Mouse (Mus musculus) limb, embryonic 12.5 days (tissue): ENCODE measurements around the gene Cd9. TPM values are rescaled to one million over a fixed set of nuclear protein-coding genes. Genes with fewer than 3 reads are reported as not detected.

Experiments
- ATAC-seq: fragments of 200-750 bp; cut with Nextera tagmentation; 2 replicates; pipeline ENCODE4 v1.8.0; 2017; ENCODE audit warnings: low read depth, moderate TSS enrichment; ENCODE audit not compliant: insufficient number of reproducible peaks, insufficient read depth, low FRiP score, low TSS enrichment
- H3K27ac ChIP-seq: fragments of 300-500 bp; sonication (generic); 2 replicates; pipeline ENCODE4 v1.5.1; 2016; ENCODE audit warnings: mild to moderate bottlenecking, moderate library complexity
- H3K27me3 ChIP-seq: fragments of 300-500 bp; sonication (generic); 2 replicates; pipeline ENCODE4 v1.6.1; 2016; ENCODE audit warnings: mild to moderate bottlenecking, moderate library complexity
- H3K36me3 ChIP-seq: fragments of 300-500 bp; sonication (generic); 2 replicates; pipeline ENCODE4 v1.6.1; 2016; ENCODE audit warnings: mild to moderate bottlenecking, moderate library complexity
- H3K4me1 ChIP-seq: fragments of 300-500 bp; sonication (generic); replicated peaks from 2 replicates; pipeline ENCODE4 v1.6.1; 2016
- H3K4me2 ChIP-seq: fragments of 300-500 bp; sonication (generic); 2 replicates; pipeline ENCODE4 v1.6.1; 2016; ENCODE audit warnings: mild to moderate bottlenecking, moderate library complexity
- H3K4me3 ChIP-seq: fragments of 300-500 bp; sonication (generic); replicated peaks from 2 replicates; pipeline ENCODE4 v1.5.1; 2016; ENCODE audit warnings: mild to moderate bottlenecking
- H3K9ac ChIP-seq: fragments of 300-500 bp; sonication (generic); replicated peaks from 2 replicates; pipeline ENCODE4 v1.6.1; 2016; ENCODE audit warnings: mild to moderate bottlenecking, moderate library complexity
- H3K9me3 ChIP-seq: fragments of 300-500 bp; sonication (generic); 2 replicates; pipeline ENCODE4 v1.6.1; 2016; ENCODE audit warnings: mild to moderate bottlenecking, moderate library complexity
- WGBS: fragments of 180-500 bp; shearing (Covaris S2); methylation state at CpG from one replicate; pipeline ENCODE4 v1.1.7; 2016; 5-methylcytosine and 5-hydroxymethylcytosine counted together
- polyA plus RNA-seq: library from polyadenylated mRNA; unstranded; fragments of >200 nt; fragmentation: Nextera tagmentation; extraction: Ambion mirVana; gene quantifications from 2 replicates; pipeline ENCODE4 v1.2.1, GENCODE M21; 2016

Cd9 gene
- polyA plus RNA-seq, 1 experiment from 2014 or later: 65.5 TPM

DNA sequence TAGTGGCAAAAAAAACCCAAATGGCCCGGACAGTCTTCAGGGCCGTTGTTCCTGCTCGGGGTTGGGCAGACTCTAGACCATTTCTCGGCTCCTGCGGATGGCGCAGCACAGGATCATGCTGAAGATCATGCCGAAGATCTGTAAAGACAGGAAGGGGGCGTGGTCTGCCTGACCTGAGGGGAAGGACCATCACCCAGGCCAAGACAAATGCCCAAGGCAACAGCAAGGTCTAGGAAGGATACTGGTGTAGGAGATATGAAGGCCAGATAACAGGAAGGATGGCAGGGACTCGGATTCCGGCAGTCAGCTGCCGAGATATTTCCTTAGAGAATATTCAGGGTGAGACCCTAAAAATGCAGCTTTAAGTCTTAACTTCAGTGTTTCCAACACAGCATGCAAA lies 34.0 kb downstream of the Cd9 start:
- ATAC-seq: no peak
- WGBS: 84% methylated on average over 11 of the region's 11 CpGs

DNA sequence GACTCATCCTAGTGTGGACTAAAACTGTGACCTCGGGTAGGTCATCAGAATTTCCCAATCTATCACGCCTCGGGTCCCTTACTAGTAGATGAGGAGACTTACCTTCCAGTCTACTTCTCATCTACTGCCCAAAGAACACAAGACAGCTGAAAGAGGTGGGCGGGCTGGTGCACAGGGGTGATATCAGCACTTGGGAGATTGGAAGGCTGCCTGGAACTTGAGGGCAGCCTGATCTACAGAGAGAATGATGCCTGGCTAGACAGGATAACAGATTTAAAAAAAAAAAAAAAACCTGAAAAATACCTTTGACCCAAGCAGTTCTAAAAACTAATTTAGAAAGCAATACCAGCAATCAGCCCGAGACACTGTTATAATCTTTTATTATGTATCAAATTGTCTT lies 34.7 kb downstream of the Cd9 start:
- Histone ChIP-seq H3K27ac (no peak overlapping the region), H3K4me1 (peaks cover 21% of the 10 kb centered on the region), H3K9me3 (no peaks in the 10 kb centered on the region), H3K27me3 (no peaks in the 10 kb centered on the region), H3K4me3 (no peak overlapping the region), H3K4me2 (no peak overlapping the region), H3K9ac (no peak overlapping the region), H3K36me3 (peaks cover 11% of the 10 kb centered on the region; the same call in 1 of the 2 replicates)
- no peak for ATAC-seq
- 90% methylated on average over 5 of the region's 5 CpGs for WGBS

More for the DNA sequence above, 34.0 kb downstream of the Cd9 start:
- Histone ChIP-seq H3K9me3 (no peaks in the 10 kb centered on the region), H3K4me2 (no peak overlapping the region), H3K27me3 (no peaks in the 10 kb centered on the region), H3K9ac (no peak overlapping the region), H3K4me1 (peaks cover 16% of the 10 kb centered on the region), H3K4me3 (no peak overlapping the region), H3K36me3 (peaks cover 11% of the 10 kb centered on the region; the same call in 1 of the 2 replicates), H3K27ac (no peak overlapping the region)

DNA sequence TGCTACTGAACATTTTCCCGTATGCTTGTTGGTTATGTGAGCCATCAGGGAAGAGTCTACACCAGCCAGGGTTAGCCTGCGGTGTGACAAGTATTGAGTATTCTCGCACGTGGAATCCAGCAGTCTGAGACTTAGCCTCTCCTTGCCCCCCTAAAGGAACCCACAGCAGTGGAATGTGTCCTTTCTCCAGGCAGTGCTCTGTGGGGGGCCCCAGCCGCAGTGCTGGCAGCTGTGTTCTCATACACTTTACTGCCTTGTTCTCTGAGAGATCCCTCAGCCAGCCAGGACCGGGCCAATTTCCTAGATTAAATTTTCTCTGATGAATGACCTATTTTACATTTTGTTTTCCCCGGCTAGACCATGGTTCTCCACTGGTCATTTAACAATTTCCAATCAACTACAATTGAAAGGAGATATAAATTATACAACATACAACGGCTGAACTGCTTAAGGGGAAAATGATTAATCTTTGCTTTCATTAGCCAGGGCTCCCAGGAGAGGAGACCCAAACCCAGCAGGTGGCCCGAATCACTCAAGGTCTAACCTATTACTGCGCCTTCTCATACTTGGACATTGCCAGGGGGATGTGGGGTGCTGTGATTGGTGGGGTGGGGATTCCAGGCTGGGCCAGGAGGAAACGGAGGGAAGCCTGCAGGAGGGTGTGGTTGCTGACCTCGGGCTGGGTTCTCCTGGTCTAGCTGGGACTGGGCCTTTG lies 38.6 kb downstream of the Cd9 start:
- ATAC-seq: peak; percentile 60; the same call in 1 of the 2 replicates
- 26% methylated on average over 12 of the region's 12 CpGs for WGBS

DNA sequence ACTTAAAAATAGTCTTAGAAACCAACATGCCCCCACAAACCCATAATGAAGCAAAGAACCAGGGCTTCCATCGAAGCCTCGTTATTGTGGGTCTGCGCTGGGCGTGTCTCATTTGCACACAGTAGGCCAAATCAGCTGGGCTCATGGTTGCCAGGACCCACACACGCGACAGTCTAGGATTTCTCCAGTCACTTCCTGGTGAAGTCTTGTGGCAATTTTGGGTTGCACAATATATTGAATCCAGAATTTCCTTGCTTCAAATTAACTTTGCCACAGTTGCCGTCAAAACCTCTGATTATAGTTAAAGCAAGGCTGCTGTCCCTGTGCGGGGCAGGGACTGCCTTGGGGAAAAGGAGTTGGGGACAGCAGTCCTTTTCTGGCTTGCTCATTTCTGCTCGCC lies 39.9 kb downstream of the Cd9 start:
- Histone ChIP-seq H3K4me3 (no peak overlapping the region), H3K4me1 (peaks cover 40% of the 10 kb centered on the region), H3K27ac (peak overlapping the region; percentile 12; the same call in 1 of the 2 replicates), H3K36me3 (no peaks in the 10 kb centered on the region), H3K27me3 (no peaks in the 10 kb centered on the region), H3K9me3 (no peaks in the 10 kb centered on the region), H3K4me2 (no peak overlapping the region), H3K9ac (no peak overlapping the region)
- no peak for ATAC-seq
- 75% methylated on average over 9 of the region's 9 CpGs for WGBS

More for the DNA sequence above, 38.6 kb downstream of the Cd9 start:
- peak overlapping the region; percentile 47; the same call in 1 of the 2 replicates for H3K27ac ChIP-seq
- H3K27me3 ChIP-seq: no peaks in the 10 kb centered on the region
- H3K9me3 ChIP-seq: no peaks in the 10 kb centered on the region
- no peak overlapping the region for H3K9ac ChIP-seq
- peaks cover 40% of the 10 kb centered on the region for H3K4me1 ChIP-seq
- no peak overlapping the region for H3K4me2 ChIP-seq
- H3K36me3 ChIP-seq: 0 out of 2 replicates have a peak, but pooled peaks cover 1% of the 10 kb centered on the region
- H3K4me3 ChIP-seq: no peak overlapping the region

DNA sequence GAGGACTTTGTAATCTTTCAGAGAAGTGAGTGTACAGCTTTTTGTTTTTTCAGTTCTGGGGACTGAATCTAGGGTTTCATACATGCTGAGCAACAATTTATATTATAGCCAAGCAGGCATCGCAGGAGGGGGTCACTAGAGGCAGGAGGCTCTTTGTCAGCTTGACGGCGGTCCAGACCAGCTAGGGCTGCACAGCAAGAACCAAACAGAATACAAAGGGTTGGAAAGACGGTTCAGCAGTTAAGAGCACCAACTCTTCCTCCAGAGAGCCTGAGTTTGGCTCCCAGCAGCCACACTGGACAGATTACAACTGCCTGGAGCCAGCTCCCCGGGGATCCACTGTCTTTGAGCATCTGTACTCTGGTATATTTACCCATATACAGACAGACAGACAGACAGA lies 40.3 kb downstream of the Cd9 start:
- no peaks in the 10 kb centered on the region for H3K9me3 ChIP-seq
- H3K9ac ChIP-seq: no peak overlapping the region
- H3K4me1 ChIP-seq: peaks cover 40% of the 10 kb centered on the region
- peak overlapping the region; percentile 12 for H3K27ac ChIP-seq
- H3K4me3 ChIP-seq: no peak overlapping the region
- no peaks in the 10 kb centered on the region for H3K36me3 ChIP-seq
- WGBS: 73% methylated on average over 5 of the region's 5 CpGs
- H3K27me3 ChIP-seq: no peaks in the 10 kb centered on the region
- H3K4me2 ChIP-seq: no peak overlapping the region
- ATAC-seq: no peak

DNA sequence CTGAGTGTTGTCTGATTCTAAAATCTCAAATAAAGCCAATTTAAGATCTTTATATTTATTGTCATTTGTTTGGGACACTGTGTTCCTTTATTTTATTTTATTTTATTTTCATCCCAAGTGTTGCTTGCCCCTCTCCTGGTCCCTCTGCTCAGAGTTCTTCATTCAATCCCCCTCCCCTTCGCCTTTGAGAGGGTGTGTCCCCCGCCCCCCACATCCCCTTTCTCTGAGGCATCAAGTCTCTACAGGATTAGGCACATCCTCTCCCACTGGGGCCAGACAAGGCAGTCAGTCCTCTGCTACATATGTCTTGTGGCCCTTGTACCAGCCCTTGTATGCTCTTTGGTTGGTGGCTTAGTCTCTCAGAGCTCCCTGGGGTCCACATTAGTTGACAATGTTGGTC lies 46.9 kb downstream of the Cd9 start:
- Histone ChIP-seq H3K27me3 (no peaks in the 10 kb centered on the region), H3K27ac (no peak overlapping the region), H3K36me3 (no peaks in the 10 kb centered on the region), H3K9ac (no peak overlapping the region), H3K4me2 (no peak overlapping the region), H3K9me3 (no peaks in the 10 kb centered on the region), H3K4me3 (no peak overlapping the region), H3K4me1 (peaks cover 11% of the 10 kb centered on the region)
- WGBS: 72% methylated on average over 2 of the region's 2 CpGs
- 0 out of 2 replicates have a peak, but pooled peaks have one; percentile 22 for ATAC-seq

DNA sequence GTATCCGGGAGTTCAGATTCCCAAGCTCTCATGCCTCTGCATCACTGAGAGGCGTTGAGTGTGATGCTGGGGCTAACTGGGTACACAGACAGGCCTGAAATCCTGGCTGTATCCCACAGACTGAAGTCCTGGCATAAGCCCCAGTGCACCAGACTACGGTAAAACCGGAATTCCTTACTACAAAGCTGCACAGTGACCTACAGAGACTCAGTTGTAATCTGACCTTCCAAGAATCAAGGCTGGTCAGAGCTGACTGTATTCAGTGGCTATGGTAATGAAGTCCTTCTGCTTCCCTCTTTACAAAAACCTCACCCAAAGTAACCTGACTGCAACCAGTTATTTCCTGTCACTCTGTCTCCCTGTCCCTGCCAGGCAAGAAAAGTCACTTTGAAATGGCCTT lies 47.4 kb downstream of the Cd9 start:
- 31% methylated on average over 4 of the region's 4 CpGs for WGBS
- Histone ChIP-seq H3K36me3 (no peaks in the 10 kb centered on the region), H3K4me1 (peaks cover 11% of the 10 kb centered on the region), H3K27ac (peak overlapping the region; percentile 72), H3K4me3 (no peak overlapping the region), H3K9ac (no peak overlapping the region), H3K9me3 (no peaks in the 10 kb centered on the region), H3K27me3 (no peaks in the 10 kb centered on the region), H3K4me2 (no peak overlapping the region)
- 0 out of 2 replicates have a peak, but pooled peaks have one; percentile 34 for ATAC-seq

DNA sequence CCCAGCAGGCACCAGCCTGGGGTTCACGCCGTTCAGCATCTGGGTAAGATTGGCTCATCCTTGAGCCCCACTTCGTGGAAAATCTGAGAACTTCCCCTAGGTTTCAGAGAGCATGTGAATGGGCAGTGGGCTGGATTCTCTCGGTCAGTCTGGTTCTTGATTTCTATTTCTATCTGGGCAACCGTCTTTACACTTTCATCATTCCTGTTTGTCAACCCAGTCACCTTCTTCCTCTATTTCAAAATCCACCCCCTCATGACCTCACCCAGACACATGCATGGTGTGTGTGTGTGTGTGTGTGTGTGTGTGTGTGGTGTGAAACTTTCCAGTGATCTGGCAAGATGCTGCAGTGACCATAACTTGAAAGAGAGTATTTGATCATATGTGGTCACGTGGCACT lies 49.2 kb downstream of the Cd9 start:
- Histone ChIP-seq H3K27me3 (no peaks in the 10 kb centered on the region), H3K4me2 (no peak overlapping the region), H3K4me3 (no peak overlapping the region), H3K27ac (no peak overlapping the region), H3K4me1 (peaks cover 11% of the 10 kb centered on the region), H3K9me3 (no peaks in the 10 kb centered on the region), H3K36me3 (no peaks in the 10 kb centered on the region), H3K9ac (no peak overlapping the region)
- 78% methylated on average over 6 of the region's 6 CpGs for WGBS
- ATAC-seq: no peak

DNA sequence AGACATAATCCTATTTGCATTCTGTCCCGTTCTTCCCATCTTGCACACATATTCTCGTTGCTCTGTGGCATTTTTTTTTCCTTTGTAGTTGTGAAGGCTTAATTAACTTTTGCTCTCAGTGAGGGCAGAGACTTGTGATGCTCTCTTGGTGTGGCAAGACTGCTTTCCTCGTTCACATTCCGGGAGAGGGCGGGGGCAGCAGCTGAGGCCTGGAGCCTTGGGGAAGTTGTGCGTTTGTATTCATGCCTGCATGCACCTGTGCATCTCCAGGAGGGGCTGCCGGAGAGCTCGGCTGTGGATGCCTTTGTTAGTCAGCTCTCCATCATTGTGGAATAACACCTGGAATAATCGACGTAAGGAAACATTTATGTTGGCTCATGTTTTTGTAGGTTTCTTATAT lies 52.0 kb downstream of the Cd9 start:
- H3K36me3 ChIP-seq: no peaks in the 10 kb centered on the region
- H3K4me1 ChIP-seq: peaks cover 8% of the 10 kb centered on the region
- H3K4me3 ChIP-seq: no peak overlapping the region
- ATAC-seq: no peak
- 58% methylated on average over 10 of the region's 10 CpGs for WGBS
- H3K4me2 ChIP-seq: no peak overlapping the region
- H3K9ac ChIP-seq: no peak overlapping the region
- H3K27me3 ChIP-seq: no peaks in the 10 kb centered on the region
- H3K9me3 ChIP-seq: no peaks in the 10 kb centered on the region
- H3K27ac ChIP-seq: no peak overlapping the region

DNA sequence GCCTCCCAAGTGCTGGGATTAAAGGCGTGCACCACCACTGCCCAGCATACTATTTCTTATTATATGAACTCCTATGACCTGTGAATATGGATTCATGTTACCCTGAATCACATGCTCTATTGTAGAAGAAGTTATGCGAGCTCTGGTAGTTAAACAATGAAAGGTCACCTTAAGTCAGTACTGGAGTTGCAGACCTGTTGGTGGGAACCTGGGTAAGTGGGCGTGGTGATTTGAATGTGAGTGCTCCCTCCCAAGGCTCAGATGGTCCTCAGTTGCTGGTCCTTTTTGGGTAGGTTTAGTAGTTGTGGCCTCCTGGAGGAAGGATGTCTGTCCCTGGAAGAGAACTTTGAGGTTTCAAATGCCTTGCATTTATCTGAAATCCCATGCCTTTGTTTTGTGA lies 57.8 kb downstream of the Cd9 start:
- WGBS: 86% methylated on average over 3 of the region's 3 CpGs
- H3K4me1 ChIP-seq: peaks cover 7% of the 10 kb centered on the region
- no peak overlapping the region for H3K4me2 ChIP-seq

DNA sequence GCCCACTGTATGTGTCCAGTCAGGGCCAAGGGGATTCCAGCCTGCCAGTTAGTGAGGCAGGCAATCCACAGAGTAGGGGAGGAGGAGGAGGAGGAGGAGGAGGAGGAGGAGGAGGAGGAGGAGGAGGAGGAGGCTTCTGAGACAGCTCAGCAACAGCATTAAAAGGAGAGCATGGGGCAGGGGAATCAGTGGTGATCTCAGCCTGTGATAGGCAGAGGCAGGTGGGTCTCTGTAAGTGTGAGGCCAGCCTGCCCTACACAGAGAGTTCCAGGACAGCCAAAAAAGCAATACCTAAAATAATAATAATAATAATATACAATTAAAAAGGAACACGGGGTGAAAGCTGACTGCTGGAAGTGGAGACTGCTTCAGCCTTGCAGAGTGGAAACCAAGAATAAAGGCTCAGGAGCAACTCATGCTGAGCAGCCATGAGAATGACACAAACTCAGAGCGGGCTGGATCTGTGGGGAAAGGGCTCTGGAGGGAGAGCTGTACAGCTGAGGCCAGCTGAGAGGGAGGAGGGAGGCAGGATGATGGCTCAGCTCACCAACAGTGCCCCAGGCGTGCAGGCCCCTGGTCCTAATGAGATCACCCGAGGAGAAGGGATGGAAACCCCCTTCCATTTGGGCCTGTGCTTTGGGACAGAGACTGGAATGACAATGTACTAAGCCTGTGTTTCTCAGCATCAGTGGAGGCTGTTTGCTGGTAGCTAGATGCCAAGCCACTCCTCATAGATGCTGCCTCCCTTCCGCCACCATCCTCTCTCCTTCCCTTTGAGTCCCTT lies 59.7 kb downstream of the Cd9 start:
- H3K27me3 ChIP-seq: no peaks in the 10 kb centered on the region
- H3K9ac ChIP-seq: no peak overlapping the region
- peaks cover 16% of the 10 kb centered on the region for H3K4me1 ChIP-seq
- H3K4me2 ChIP-seq: no peak overlapping the region
- no peak for ATAC-seq
- 53% methylated on average over 5 of the region's 5 CpGs for WGBS
- H3K36me3 ChIP-seq: no peaks in the 10 kb centered on the region
- no peak overlapping the region for H3K4me3 ChIP-seq
- H3K27ac ChIP-seq: no peak overlapping the region
- no peaks in the 10 kb centered on the region for H3K9me3 ChIP-seq

More for the DNA sequence above, 57.8 kb downstream of the Cd9 start:
- Histone ChIP-seq H3K9ac (no peak overlapping the region), H3K4me3 (no peak overlapping the region), H3K36me3 (no peaks in the 10 kb centered on the region), H3K27ac (no peak overlapping the region), H3K27me3 (no peaks in the 10 kb centered on the region), H3K9me3 (no peaks in the 10 kb centered on the region)
- no peak for ATAC-seq
